Mouse (Mus musculus) 3T3-L1 (cell line): ENCODE measurements at regions not wholly inside any gene's neighbourhood (a gene's known extent, or its start where the extent isn't known, plus 50 kb on each side); places are given as distances from the start of the nearest gene placed in this dataset.

ENCODE experiments used
- DNase-seq: peaks from one replicate; pipeline ENCODE4 v3.0.0-alpha.2; 2015; ENCODE audit warnings: low read depth, low spot score

- DNase-seq, result no peak
Measured at GRCm38 (mm10) chr16:52746186-52746585, 292.3 kb upstream of the Alcam start.

- no peak for DNase-seq
Measured at GRCm38 (mm10) chr16:52744720-52745119, 290.8 kb upstream of the Alcam start.

DNA sequence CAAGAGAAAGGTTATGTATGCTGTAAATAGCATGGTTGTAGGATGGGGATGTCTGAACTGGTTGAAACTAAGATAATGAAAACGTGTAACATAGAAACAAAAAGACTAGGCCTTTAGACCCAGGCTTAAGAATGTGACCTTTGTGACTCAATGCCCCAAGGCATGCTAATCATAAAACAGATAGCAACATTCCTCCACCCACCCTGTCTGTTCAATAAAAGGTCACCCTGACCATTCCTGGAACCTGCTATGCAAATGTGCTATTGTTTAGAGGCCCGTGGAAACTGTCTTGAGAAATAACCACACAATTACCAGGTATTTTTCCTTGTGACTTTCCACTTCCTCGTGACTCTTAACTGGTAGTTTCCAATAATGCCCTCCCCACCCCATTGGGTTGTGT is 288.3 kb upstream of the Alcam start:
- DNase-seq, result no peak

- DNase-seq, result no peak
Measured at GRCm38 (mm10) chr16:52726120-52726844, 272.4 kb upstream of the Alcam start.

DNA sequence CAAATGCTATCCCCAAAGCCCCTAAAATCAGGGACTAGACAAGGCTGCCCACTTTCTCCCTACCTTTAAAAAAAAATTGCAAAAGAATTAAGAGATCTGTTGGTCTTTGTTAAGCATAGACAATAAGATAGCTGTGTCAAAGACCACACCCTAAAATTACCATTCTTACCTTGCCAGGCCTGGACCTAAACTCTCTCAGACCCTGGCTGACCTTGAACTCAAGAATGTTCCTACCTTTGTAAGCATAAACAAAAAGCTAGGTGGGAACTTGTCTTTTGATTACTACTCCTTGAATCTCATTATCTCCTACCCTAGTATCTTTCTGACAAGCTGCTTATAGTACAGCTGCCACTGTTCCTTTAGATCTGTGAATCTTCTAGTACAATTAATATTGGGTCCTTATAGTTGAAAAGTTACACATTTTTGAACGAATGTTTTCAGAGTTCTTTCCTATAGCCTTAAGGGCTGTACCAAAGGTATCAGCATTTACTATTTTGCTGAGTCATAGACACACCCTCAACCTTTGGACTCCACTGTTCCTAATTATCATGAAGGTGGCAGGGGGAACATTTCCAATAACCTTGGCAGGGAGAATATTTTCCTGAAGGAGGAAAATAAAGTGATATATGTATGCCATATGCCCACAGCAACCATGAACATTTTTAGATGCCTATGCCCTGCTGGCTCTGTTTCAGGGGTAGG is 264.5 kb upstream of the Alcam start:
- DNase-seq, result no peak

- DNase-seq, result no peak
Measured at GRCm38 (mm10) chr16:52690272-52690671, 236.4 kb upstream of the Alcam start.

DNA sequence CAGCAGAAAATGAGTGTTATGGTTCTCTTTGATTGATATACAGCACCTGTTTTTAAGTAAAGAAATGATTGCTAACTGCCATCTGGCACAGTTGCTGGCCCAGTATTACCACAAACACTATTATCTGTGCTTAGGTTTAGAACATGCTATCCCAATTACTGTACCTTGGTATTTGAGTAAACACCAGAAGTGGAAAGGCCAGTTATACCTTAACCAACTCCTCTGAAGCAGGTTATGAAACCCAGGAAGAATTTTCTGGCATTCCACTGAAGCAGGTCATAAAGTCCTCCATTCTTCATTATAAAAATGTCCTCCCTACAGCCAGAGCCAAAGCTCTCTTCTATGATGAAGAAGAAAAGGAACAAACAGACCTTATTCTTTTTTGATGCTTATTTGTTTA is 201.0 kb upstream of the Alcam start:
- DNase-seq, result no peak
